Mouse (Mus musculus): Measurements from ENCODE around the gene Pgm2l1. TPM values are rescaled to one million over a fixed set of nuclear protein-coding genes. Genes with fewer than 3 reads are reported as not detected.

The Pgm2l1 gene
- polyA plus RNA-seq, 1 experiment from 2014 or later = 2.4 TPM

- no peak for ATAC-seq
- Histone ChIP-seq H3K4me3 (replicated peaks) (no peak overlapping the region), H3K4me1 (replicated peaks) (no peaks in the 10 kb centered on the region), H3K27ac (no peak overlapping the region), H3K27me3 (replicated peaks) (no peaks in the 10 kb centered on the region), H3K36me3 (no peaks in the 10 kb centered on the region), H3K9me3 (no peaks in the 10 kb centered on the region), H3K4me2 (replicated peaks) (no peak overlapping the region), H3K9ac (no peak overlapping the region)
- WGBS = 2% methylated on average over 1 of the region's 1 CpGs
Observed at GRCm38 (mm10) chr7:100279803-100280202, 52.6 kb downstream of the Pgm2l1 start.

GRCm38 (mm10) chr7:100281596-100281995 is 54.4 kb downstream of the Pgm2l1 start:
- WGBS = 69% methylated on average over 3 of the region's 3 CpGs
- no peak for ATAC-seq

GRCm38 (mm10) chr7:100283298-100283697 is 56.1 kb downstream of the Pgm2l1 start:
- Histone ChIP-seq H3K36me3 (no peaks in the 10 kb centered on the region), H3K4me2 (replicated peaks) (no peak overlapping the region), H3K4me1 (replicated peaks) (peaks cover 5% of the 10 kb centered on the region), H3K9me3 (no peaks in the 10 kb centered on the region), H3K9ac (no peak overlapping the region), H3K4me3 (replicated peaks) (no peak overlapping the region), H3K27ac (no peak overlapping the region), H3K27me3 (replicated peaks) (no peaks in the 10 kb centered on the region)
- WGBS = 33% methylated on average over 3 of the region's 3 CpGs
- ATAC-seq = no peak

More at GRCm38 (mm10) chr7:100281596-100281995, 54.4 kb downstream of the Pgm2l1 start:
- Histone ChIP-seq H3K4me3 (replicated peaks) (no peak overlapping the region), H3K36me3 (no peaks in the 10 kb centered on the region), H3K27ac (no peak overlapping the region), H3K4me1 (replicated peaks) (no peaks in the 10 kb centered on the region), H3K9me3 (no peaks in the 10 kb centered on the region), H3K9ac (no peak overlapping the region), H3K4me2 (replicated peaks) (no peak overlapping the region), H3K27me3 (replicated peaks) (no peaks in the 10 kb centered on the region)

DNA sequence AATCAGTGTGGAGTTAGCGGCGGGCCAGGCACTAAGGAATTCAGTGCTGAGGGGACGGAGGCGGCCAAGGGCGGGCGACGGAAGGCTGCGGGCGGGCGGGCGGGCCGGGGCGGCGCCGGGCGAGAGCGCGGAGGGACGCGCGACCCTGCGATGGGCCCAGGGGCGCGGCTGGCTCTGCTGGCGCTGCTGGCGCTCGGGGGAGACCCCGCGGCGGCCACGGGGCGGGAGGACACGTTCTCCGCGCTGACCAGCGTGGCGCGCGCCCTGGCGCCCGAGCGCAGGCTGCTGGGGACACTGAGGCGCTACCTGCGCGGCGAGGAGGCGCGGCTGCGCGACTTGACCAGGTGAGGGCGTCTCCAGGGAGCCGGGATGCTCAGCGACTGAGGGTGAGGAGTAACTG is 58.2 kb downstream of the Pgm2l1 start, which contains the start of gene P4ha3:
TSS of gene P4ha3 (plus strand) at position 138 of the 400 bp plus-strand sequence.
- peak; percentile 60; the same call in 1 of the 2 replicates for ATAC-seq
- H3K27ac ChIP-seq = no peak within 1 kb of the TSS

GRCm38 (mm10) chr7:100287748-100288578 is 60.8 kb downstream of the Pgm2l1 start:
- no peak overlapping the region for H3K9ac ChIP-seq
- H3K4me3 ChIP-seq (replicated peaks) = peak overlapping the region; percentile 11
- H3K36me3 ChIP-seq = no peaks in the 10 kb centered on the region
- peak overlapping the region; percentile 86 for H3K27ac ChIP-seq
- peak overlapping the region; percentile 58 for H3K4me2 ChIP-seq (replicated peaks)
- WGBS = 8% methylated on average over 7 of the region's 7 CpGs
- H3K4me1 ChIP-seq (replicated peaks) = peaks cover 13% of the 10 kb centered on the region
- peak; percentile 87 for ATAC-seq
- no peaks in the 10 kb centered on the region for H3K9me3 ChIP-seq
- H3K27me3 ChIP-seq (replicated peaks) = no peaks in the 10 kb centered on the region

More for the DNA sequence above, 58.2 kb downstream of the Pgm2l1 start, which contains the start of gene P4ha3:
- Histone ChIP-seq H3K4me2 (replicated peaks) (peak within 1 kb of the TSS; percentile 89), H3K4me1 (replicated peaks) (peaks cover 13% of the 10 kb centered on the region), H3K36me3 (no peaks in the 10 kb centered on the region), H3K27me3 (replicated peaks) (no peaks in the 10 kb centered on the region), H3K4me3 (replicated peaks) (peak within 1 kb of the TSS; percentile 52), H3K9ac (peak within 1 kb of the TSS; percentile 61), H3K9me3 (no peaks in the 10 kb centered on the region)
- under 1% methylated on average over 50 of the region's 53 CpGs for WGBS

DNA sequence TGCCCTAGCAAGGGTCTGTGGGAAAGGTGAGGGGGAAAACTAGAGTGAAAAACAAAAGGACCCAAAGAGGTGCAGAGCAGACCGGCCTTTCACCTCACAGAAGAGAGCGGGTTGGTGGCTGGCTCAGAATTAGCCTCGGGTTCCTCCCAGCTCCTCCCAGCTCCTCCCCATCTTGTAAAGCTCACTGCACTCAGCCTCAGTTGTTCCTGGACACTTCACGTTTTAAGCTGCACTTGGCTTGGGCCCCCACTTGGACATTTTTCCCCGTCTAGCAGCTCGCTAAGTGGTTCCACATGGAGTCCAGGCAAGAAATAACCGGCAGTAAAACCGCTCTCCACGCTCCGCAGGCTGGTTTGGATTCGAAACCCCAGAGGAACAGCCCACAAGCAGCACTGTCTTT is 61.4 kb downstream of the Pgm2l1 start:
- Histone ChIP-seq H3K4me3 (replicated peaks) (peak overlapping the region; percentile 11), H3K4me2 (replicated peaks) (peak overlapping the region; percentile 58), H3K4me1 (replicated peaks) (peaks cover 13% of the 10 kb centered on the region), H3K9ac (no peak overlapping the region), H3K27ac (peak overlapping the region; percentile 86), H3K9me3 (no peaks in the 10 kb centered on the region), H3K27me3 (replicated peaks) (no peaks in the 10 kb centered on the region), H3K36me3 (no peaks in the 10 kb centered on the region)
- WGBS = 19% methylated on average over 11 of the region's 11 CpGs
- peak; percentile 77 for ATAC-seq

GRCm38 (mm10) chr7:100293546-100293945 is 66.4 kb downstream of the Pgm2l1 start:
- no peak for ATAC-seq

DNA sequence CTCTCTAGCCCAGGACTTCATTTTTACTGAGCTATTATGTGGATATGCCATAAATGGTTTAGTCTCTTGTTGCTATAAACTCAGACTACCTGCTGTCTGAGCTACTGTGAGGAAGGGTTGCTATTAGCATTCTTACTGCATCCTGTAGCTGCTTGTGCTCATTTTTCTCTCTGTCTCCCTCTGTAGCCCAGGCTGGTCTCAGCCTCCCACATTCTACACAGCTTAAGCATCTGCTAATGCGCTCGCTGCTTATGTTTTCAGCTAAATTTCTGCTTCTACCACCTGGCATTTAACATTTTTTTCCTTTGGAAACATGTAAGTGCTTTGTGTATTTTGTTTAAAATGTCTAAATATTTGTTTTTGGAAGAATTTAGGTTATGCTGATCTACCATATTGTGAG is 68.6 kb downstream of the Pgm2l1 start:
- no peaks in the 10 kb centered on the region for H3K9me3 ChIP-seq
- H3K36me3 ChIP-seq = no peaks in the 10 kb centered on the region
- H3K27me3 ChIP-seq (replicated peaks) = no peaks in the 10 kb centered on the region
- no peak overlapping the region for H3K4me3 ChIP-seq (replicated peaks)
- H3K4me2 ChIP-seq (replicated peaks) = no peak overlapping the region
- H3K9ac ChIP-seq = no peak overlapping the region
- ATAC-seq = no peak
- peaks cover 4% of the 10 kb centered on the region; the same call in 1 of the 2 replicates for H3K4me1 ChIP-seq (replicated peaks)
- WGBS = 71% methylated on average over 2 of the region's 2 CpGs
- no peak overlapping the region for H3K27ac ChIP-seq

More at GRCm38 (mm10) chr7:100293546-100293945, 66.4 kb downstream of the Pgm2l1 start:
- no peak overlapping the region for H3K4me3 ChIP-seq (replicated peaks)
- H3K9me3 ChIP-seq = no peaks in the 10 kb centered on the region
- no peaks in the 10 kb centered on the region for H3K36me3 ChIP-seq
- H3K4me2 ChIP-seq (replicated peaks) = no peak overlapping the region
- no peaks in the 10 kb centered on the region for H3K27me3 ChIP-seq (replicated peaks)
- H3K4me1 ChIP-seq (replicated peaks) = peaks cover 5% of the 10 kb centered on the region
- WGBS = 82% methylated on average over 8 of the region's 8 CpGs
- H3K27ac ChIP-seq = no peak overlapping the region
- H3K9ac ChIP-seq = no peak overlapping the region

DNA sequence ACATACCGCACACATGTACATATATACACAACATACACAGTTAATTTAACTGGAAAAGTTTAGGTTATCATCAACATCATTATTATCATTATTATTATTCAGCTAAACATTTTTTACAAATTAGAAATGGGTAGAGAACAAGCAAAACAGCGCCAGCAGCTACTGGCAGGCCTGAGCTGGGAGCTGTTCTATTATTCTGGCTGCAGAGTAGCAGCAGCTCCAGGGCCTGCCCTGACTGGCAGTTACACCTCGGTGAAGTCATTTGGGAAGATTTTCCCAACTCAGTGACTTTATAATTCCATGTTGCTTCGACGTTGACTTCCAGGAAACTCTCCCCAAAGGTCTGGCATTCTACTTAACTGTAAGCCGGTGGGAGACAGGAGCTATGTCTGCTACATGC is 69.5 kb downstream of the Pgm2l1 start:
- Histone ChIP-seq H3K27ac (no peak overlapping the region), H3K36me3 (no peaks in the 10 kb centered on the region), H3K4me2 (replicated peaks) (no peak overlapping the region), H3K27me3 (replicated peaks) (no peaks in the 10 kb centered on the region), H3K9ac (no peak overlapping the region), H3K4me3 (replicated peaks) (no peak overlapping the region), H3K4me1 (replicated peaks) (peaks cover 10% of the 10 kb centered on the region; the same call in 1 of the 2 replicates), H3K9me3 (no peaks in the 10 kb centered on the region)
- 84% methylated on average over 6 of the region's 6 CpGs for WGBS
- no peak for ATAC-seq

GRCm38 (mm10) chr7:100298861-100299510 is 71.8 kb downstream of the Pgm2l1 start:
- no peak overlapping the region for H3K4me2 ChIP-seq (replicated peaks)
- no peaks in the 10 kb centered on the region for H3K27me3 ChIP-seq (replicated peaks)
- no peaks in the 10 kb centered on the region for H3K9me3 ChIP-seq
- ATAC-seq = no peak
- H3K36me3 ChIP-seq = no peaks in the 10 kb centered on the region
- H3K4me1 ChIP-seq (replicated peaks) = peaks cover 13% of the 10 kb centered on the region; the same call in 1 of the 2 replicates
- no peak overlapping the region for H3K4me3 ChIP-seq (replicated peaks)
- no peak overlapping the region for H3K27ac ChIP-seq
- no peak overlapping the region for H3K9ac ChIP-seq
- 68% methylated on average over 14 of the region's 14 CpGs for WGBS

- peak; percentile 65 for ATAC-seq
- no peak overlapping the region for H3K27ac ChIP-seq
- WGBS = 74% methylated on average over 3 of the region's 3 CpGs
Observed at GRCm38 (mm10) chr7:100301390-100301789, 74.2 kb downstream of the Pgm2l1 start.

DNA sequence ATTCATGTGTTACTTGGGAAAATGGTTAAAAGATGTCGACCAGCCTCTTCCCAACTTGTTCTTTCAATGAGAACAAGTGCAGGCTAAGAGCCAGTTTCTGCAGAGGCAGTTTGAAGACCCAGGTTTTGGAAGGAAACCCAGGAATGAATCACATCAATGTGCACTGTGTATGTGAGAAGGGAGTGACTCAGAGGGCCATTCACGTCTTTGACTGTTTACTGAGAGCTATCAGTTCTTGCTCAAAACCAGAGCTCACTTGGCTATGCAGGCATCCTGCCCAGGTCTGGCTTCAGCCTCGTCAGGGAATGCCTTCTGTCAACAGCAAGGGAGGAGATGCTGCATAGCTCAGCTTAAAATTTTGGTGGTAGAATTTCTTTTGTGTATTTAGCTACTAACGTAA is 75.1 kb downstream of the Pgm2l1 start:
- Histone ChIP-seq H3K27me3 (replicated peaks) (no peaks in the 10 kb centered on the region), H3K4me2 (replicated peaks) (no peak overlapping the region), H3K27ac (no peak overlapping the region), H3K9me3 (no peaks in the 10 kb centered on the region), H3K4me3 (replicated peaks) (no peak overlapping the region), H3K36me3 (no peaks in the 10 kb centered on the region), H3K9ac (no peak overlapping the region), H3K4me1 (replicated peaks) (peaks cover 13% of the 10 kb centered on the region; the same call in 1 of the 2 replicates)
- WGBS = 40% methylated on average over 4 of the region's 4 CpGs
- peak; percentile 68; the same call in 1 of the 2 replicates for ATAC-seq

More at GRCm38 (mm10) chr7:100301390-100301789, 74.2 kb downstream of the Pgm2l1 start:
- Histone ChIP-seq H3K27me3 (replicated peaks) (no peaks in the 10 kb centered on the region), H3K4me3 (replicated peaks) (no peak overlapping the region), H3K9me3 (no peaks in the 10 kb centered on the region), H3K9ac (no peak overlapping the region), H3K4me2 (replicated peaks) (no peak overlapping the region), H3K36me3 (no peaks in the 10 kb centered on the region), H3K4me1 (replicated peaks) (peaks cover 13% of the 10 kb centered on the region; the same call in 1 of the 2 replicates)

All from intestine, embryonic 15.5 days (tissue).